Mouse (Mus musculus) ES-E14 (cell line): ENCODE measurements around the gene Sbno2. TPM values are rescaled to one million over a fixed set of nuclear protein-coding genes. Genes with fewer than 3 reads are reported as not detected.

ENCODE experiments used
- DNase-seq: peaks from one replicate; pipeline ENCODE4 v3.0.0-alpha.2; 2013; ENCODE audit warnings: low read depth, low spot score
- H3K27ac ChIP-seq: 2 replicates; pipeline ENCODE4 v1.5.1; 2012; ENCODE audit warnings: low read depth, mild to moderate bottlenecking, low read length, moderate library complexity, mixed read lengths; ENCODE audit not compliant: poor library complexity, insufficient read depth, severe bottlenecking
- H3K36me3 ChIP-seq: 2 replicates; pipeline ENCODE4 v1.6.1; 2012; ENCODE audit warnings: mild to moderate bottlenecking, low read length, moderate library complexity, mixed read lengths; ENCODE audit not compliant: control insufficient read depth, poor library complexity, insufficient read depth, severe bottlenecking
- H3K4me1 ChIP-seq, 2 experiments: fragments of 150-350 bp in 1 of 2; sonication (generic) in 1 of 2; 2 replicates each; pipeline ENCODE4 v1.6.1; 2012; ENCODE audit warnings: low read length in 2 of 2, mild to moderate bottlenecking in 1 of 2, mixed read lengths in 1 of 2; ENCODE audit not compliant: control insufficient read depth in 2 of 2, insufficient read depth in 2 of 2, poor library complexity in 1 of 2
- H3K4me3 ChIP-seq, 2 experiments: fragments of 150-350 bp in 1 of 2; sonication (generic) in 1 of 2; 2 replicates each; pipeline ENCODE4 v1.5.1; 2012; ENCODE audit warnings: low read length in 2 of 2, low read depth in 1 of 2, mild to moderate bottlenecking in 1 of 2, mixed read lengths in 1 of 2; ENCODE audit not compliant: insufficient read depth in 1 of 2, poor library complexity in 1 of 2, severe bottlenecking in 1 of 2
- H3K9ac ChIP-seq: 2 replicates; pipeline ENCODE4 v1.6.1; 2012; ENCODE audit warnings: low read depth, mild to moderate bottlenecking, low read length, mixed read lengths; ENCODE audit not compliant: poor library complexity, insufficient read depth, severe bottlenecking
- H3K9me3 ChIP-seq: fragments of 150-350 bp; sonication (generic); 2 replicates; pipeline ENCODE4 v1.6.1; 2012; ENCODE audit warnings: low read depth, mild to moderate bottlenecking, low read length; ENCODE audit not compliant: control insufficient read depth, insufficient read depth
- CHD2 ChIP-seq: IDR thresholded peaks from 2 replicates; pipeline ENCODE4 v1.6.1; 2014; ENCODE audit warnings: mild to moderate bottlenecking, low read depth, low read length, inconsistent platforms
- HCFC1 ChIP-seq: IDR thresholded peaks from 2 replicates; pipeline ENCODE4 v1.6.1; 2012; ENCODE audit warnings: low read length, inconsistent platforms, borderline replicate concordance; ENCODE audit not compliant: insufficient read depth
- MAFK ChIP-seq: IDR thresholded peaks from 2 replicates; pipeline ENCODE4 v1.6.1; 2014; ENCODE audit warnings: mild to moderate bottlenecking, low read depth, low read length, inconsistent platforms; ENCODE audit not compliant: insufficient read depth
- ZC3H11A ChIP-seq: IDR thresholded peaks from 2 replicates; pipeline ENCODE4 v1.6.1; 2012; ENCODE audit warnings: low read depth, mild to moderate bottlenecking, inconsistent platforms, low read length, borderline replicate concordance
- ZNF384 ChIP-seq: IDR thresholded peaks from 2 replicates; pipeline ENCODE4 v1.6.1; 2012; ENCODE audit warnings: low read depth, low read length, inconsistent platforms
- in situ Hi-C, 2 experiments: fragments of 600-800 bp; cut with MboI; formaldehyde crosslinking; loops; one replicate each; pipeline ENCODE4 v1.15.1; 2025; ENCODE audit warnings: low sequenced_read_pairs in 2 of 2, inconsistent platforms in 1 of 2; ENCODE audit not compliant: unreplicated experiment in 2 of 2
- total RNA-seq: library from RNA; depleted of rRNA; stranded (reverse); fragments of 300-350 nt; gene quantifications from 2 replicates; pipeline ENCODE4 v1.2.3, GENCODE M21; 2012

The Sbno2 gene
- total RNA-seq, 1 experiment: 36.6 TPM

DNA sequence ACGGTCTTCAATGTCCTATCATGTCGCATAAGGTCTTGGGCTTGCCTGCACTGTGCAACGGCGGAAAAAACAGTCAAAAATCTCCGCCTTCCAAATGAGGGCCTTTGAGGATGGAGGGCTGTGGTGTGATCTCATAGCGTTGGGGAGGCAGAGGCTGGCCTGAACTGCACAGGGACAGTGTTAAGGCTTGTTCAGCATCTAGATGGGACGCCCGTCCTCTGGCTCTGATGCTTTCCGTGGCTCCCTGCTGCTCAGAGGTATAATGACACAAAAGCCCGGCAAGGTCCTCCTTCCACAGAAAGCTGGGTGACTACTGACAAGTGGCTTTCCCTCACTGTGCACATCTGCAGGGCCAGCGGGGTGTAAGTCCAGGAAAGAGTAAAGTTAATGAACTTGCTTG is 85.2 kb downstream of the Sbno2 start:
- no peak for DNase-seq
- Histone ChIP-seq H3K27ac (no peak overlapping the region), H3K36me3 (peaks cover 3% of the 10 kb centered on the region; the same call in 1 of the 2 replicates), H3K9ac (no peak overlapping the region), H3K4me1 (peaks cover 0 to 35% of the 10 kb centered on the region in 2 experiments; a peak in 3 of 4 replicates), H3K4me3 (peak overlapping the region; percentile 2 to 16; a peak in 2 of 4 replicates), H3K9me3 (no peaks in the 10 kb centered on the region)
- no peak for TF ChIP-seq HCFC1
- TF ChIP-seq ZNF384: no peak
- no peak for TF ChIP-seq CHD2
- TF ChIP-seq ZC3H11A: no peak
- no peak for TF ChIP-seq MAFK
- in situ Hi-C loops: no loop called here

DNA sequence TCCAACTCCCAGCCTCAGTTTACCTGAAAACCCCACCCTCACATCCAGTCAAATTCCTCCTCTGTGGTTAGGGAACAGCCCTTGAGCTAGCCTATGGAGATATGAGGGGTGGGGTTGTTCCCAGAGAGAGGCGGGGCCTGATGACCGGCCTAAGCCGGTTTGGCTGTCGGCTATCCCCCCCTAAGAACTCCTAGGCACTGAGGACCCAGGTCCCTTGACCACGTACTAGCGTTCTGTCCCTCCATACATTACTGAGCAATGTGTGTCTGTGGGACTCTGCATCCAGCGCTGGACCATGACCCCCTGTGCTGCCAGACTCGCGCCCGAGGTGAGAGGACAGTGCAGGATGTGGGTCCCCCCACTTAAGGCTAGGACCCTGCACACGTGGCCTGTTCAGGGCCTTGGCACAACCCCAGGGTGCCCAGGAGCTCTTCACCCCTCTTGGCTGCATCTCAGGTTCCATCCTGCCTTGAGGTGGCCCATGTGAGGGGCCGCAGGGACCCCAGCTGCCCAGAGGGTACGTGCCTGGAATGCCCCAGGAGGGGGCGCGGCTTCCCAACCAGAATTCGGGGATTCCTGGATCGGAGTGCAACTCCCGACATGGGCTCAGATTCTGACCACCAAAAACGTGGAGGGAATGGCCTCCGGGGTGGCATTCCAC is 85.8 kb downstream of the Sbno2 start:
- Histone ChIP-seq H3K9me3 (no peaks in the 10 kb centered on the region), H3K4me3 (peak overlapping the region; percentile 2 to 16; a peak in 2 of 4 replicates), H3K9ac (0 out of 2 replicates have a peak overlapping the region, but pooled peaks have one; percentile 12), H3K4me1 (peaks cover 0 to 36% of the 10 kb centered on the region in 2 experiments; a peak in 3 of 4 replicates), H3K27ac (no peak overlapping the region), H3K36me3 (peaks cover 3% of the 10 kb centered on the region; the same call in 1 of the 2 replicates)
- in situ Hi-C loops: no loop called here
- TF ChIP-seq MAFK: no peak
- TF ChIP-seq ZNF384: no peak
- TF ChIP-seq HCFC1: no peak
- no peak for TF ChIP-seq ZC3H11A
- no peak for TF ChIP-seq CHD2
- DNase-seq: no peak

- no peaks in the 10 kb centered on the region for H3K9me3 ChIP-seq
- no peak for TF ChIP-seq ZNF384
- no peak for TF ChIP-seq ZC3H11A
- no peak for TF ChIP-seq CHD2
- TF ChIP-seq HCFC1: no peak
- TF ChIP-seq MAFK: no peak
- no peak overlapping the region for H3K27ac ChIP-seq
- H3K36me3 ChIP-seq: peaks cover 3% of the 10 kb centered on the region; the same call in 1 of the 2 replicates
- H3K9ac ChIP-seq: no peak overlapping the region
- DNase-seq: no peak
- peaks cover 0 to 32% of the 10 kb centered on the region in 2 experiments; a peak in 3 of 4 replicates for H3K4me1 ChIP-seq
- no peak overlapping the region for H3K4me3 ChIP-seq
- in situ Hi-C loops: no loop called here
Measured at GRCm38 (mm10) chr10:80018739-80019297, 86.6 kb downstream of the Sbno2 start.

GRCm38 (mm10) chr10:80017771-80018170 is 87.6 kb downstream of the Sbno2 start:
- Histone ChIP-seq H3K9ac (no peak overlapping the region), H3K4me1 (peaks cover 4 to 40% of the 10 kb centered on the region in 2 experiments), H3K9me3 (no peaks in the 10 kb centered on the region), H3K4me3 (peak overlapping the region in 1 of 2 experiments; percentile 27; a peak in 1 of 4 replicates), H3K27ac (no peak overlapping the region), H3K36me3 (peaks cover 3% of the 10 kb centered on the region; the same call in 1 of the 2 replicates)
- DNase-seq: no peak
- TF ChIP-seq ZNF384 (no peak), ZC3H11A (no peak), MAFK (no peak), CHD2 (no peak), HCFC1 (no peak)
- in situ Hi-C loops: no loop called here
